Mouse (Mus musculus) layer of hippocampus, adult 18-20 months (tissue): ENCODE results near the gene Pepd. TPM values are rescaled to one million over a fixed set of nuclear protein-coding genes. Genes with fewer than 3 reads are reported as not detected.

Source experiments
- DNase-seq, 2 experiments: peaks; one replicate each; pipeline ENCODE4 v3.0.0; 2022; ENCODE audit warnings: low spot score in 2 of 2
- long read RNA-seq: library from polyadenylated mRNA; stranded (forward); transcript quantifications from one replicate; pipeline ENCODE4 v2.0.0, GENCODE M21; 2021
- total RNA-seq, 2 experiments: library from RNA; stranded (reverse); gene quantifications; 2 replicates each; pipeline ENCODE4 v1.2.3; 2021

Pepd gene
- total RNA-seq: 10 to 100 TPM; 34.2 to 36.4 TPM
- long read RNA-seq, transcript Pepd-201 (15 exons, 1,881 nt): major isoform, 51 of 59 reads
- long read RNA-seq, partial matches to known transcripts: 5 of 59 reads
- long read RNA-seq, other reads (novel, unspliced or antisense): 2 of 59 reads

GRCm38 (mm10) chr7:34911919-34912897 is at the start of gene Pepd:
Pepd (plus strand) TSS chr7:34912379.
- peak; percentile 64 to 81 for DNase-seq

DNA sequence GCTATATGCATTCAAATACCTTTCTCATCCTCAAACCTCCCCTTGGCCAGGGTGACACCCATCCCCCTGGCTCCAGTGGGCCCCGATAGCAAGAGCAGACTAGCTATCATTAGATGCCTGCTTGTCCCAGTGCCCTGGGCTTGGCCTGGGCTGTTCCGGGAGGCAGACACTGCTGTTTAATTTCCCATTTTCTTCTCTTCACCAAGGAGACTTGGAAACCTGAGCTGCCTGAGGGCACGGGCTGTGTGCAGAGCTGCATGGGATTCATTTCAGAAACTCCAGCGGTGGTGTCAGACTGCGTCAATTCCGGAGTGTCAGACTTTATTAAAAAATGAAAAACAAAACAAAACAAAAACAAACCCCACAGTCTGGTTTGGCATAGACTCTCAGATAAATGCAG is 44.9 kb upstream of the Pepd start:
- DNase-seq: no peak

DNA sequence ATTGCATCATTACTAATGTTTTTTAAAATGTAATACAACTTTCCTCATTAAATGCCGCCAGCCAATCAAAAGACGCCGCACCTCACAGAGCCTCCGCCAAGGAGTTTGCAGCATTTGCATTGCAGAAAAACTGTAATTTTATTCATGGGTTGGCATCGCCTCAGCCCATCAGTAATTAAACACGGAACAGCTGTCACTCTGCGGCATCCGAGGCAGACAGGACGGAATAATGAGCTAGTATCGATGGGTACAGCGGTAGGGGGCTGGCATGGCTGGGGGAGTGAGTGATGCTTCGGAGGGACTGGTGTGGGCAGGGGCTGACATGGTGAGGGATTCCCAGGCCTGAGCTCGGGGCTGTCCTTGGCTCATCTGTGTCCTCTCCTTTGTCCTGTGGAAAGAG is 42.5 kb upstream of the Pepd start:
- peak; percentile 48 to 77 for DNase-seq

DNA sequence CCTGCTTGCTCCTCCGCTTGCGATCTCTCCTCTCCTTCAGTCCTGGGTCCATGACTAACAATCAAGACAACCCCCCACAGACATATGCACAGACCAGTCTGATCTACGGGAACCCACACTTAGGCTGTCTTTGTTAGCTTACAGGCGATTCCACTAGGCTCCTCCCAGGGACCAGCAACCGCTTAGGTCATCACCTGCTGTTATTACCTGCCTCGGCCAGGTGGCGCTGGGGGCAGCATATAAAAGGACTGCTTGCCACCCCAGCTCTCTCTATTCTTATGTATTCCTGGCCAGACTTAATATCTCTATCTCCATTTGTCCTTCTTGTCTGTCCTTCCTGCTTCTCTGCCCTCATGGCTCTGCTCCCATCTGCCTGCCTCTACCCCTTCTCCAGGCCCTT is 35.4 kb upstream of the Pepd start:
- no peak for DNase-seq

DNA sequence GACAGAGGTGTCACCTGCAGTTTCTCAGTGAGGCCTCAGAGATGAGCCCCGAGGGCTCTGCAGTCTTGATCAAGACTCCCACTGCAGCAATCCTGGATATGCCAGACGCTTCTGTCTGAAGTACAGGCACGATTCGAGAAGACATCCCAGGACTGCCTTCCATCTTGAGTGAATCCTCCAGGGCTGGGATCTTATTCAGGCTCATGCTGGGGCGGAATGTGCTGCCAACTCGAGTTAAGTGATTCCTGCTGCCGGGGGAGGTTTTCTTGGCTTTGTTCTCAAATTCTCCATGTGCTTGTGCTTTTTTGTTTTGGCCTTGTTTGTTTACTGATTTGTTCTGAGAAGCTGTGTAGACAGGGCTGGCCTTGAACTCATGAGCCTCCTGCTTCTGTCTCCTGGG is 34.4 kb upstream of the Pepd start:
- peak; percentile 34 to 60 for DNase-seq

GRCm38 (mm10) chr7:34888441-34888840 is 23.7 kb upstream of the Pepd start:
- no peak for DNase-seq

- DNase-seq: peak; percentile 51 to 76
Measured at GRCm38 (mm10) chr7:34888891-34889290, 23.3 kb upstream of the Pepd start.

- DNase-seq: no peak
Measured at GRCm38 (mm10) chr7:34892845-34893244, 19.3 kb upstream of the Pepd start.

DNA sequence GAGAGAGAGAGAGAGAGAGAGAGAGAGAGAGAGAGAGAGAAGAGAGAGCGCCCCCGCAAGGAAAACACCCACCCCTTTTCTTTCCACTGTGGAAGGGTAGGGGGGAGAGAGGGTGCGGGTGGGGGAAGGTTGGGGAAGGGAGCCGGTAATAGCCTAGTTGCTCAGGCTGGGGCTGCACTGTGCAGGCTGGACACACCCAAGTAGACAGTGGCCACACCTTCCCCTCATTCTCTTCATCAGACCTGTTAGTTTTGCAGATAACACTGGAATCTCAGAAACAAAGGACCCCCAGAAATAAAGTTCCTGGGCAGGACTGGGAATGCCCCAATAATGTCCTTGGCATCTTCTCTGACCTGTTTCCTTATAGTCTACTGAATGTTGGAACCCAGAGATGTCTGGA is 15.7 kb upstream of the Pepd start:
- DNase-seq: no peak

- DNase-seq: no peak
Measured at GRCm38 (mm10) chr7:34897058-34897457, 15.1 kb upstream of the Pepd start.

DNA sequence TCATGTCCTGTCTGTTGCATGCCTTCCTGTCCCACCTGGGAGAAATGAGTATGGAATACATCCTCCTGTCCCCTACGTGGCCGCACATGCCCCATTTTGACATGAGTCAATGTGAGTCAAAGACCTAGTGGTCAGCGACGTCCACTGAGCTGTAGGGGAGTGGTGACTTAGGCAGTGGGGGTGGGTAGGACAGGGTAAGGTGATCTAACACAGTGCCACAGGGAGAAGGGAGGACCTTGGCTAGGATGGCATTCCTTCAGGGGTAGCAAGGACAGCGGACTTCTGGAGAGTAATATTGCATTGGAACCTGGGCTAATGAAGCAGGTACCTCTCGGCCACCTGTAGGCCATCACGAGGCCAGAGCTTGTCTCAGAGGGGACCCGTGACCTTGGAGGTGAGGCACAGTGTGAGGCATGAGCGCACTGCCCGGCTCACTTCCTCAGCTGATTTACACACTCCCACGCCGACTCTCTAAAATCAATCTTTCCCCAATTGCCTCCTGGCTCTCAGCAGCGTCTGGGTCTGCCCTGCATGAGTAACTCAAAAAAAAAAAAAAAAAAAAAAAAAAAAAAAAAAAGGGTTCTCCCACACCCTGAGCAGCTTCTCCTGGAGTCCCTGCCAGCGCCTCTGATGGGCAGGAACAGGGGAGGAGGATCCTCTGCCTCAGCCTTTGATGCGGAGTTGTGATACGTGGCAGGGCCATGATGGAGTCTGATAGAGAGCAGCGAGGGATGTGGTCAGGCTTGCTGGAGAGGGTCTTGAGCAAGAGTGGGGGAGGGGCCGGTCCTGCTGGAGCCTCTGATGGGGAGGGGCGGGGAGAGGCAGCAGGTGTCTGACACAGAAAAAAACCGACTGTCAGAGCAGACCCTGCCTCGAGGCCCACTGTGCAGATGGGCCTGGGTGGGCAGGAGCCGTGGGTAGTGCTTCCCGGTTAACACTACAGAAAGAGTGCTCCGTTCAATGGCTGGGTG is 1.8 kb upstream of the Pepd start:
- peak; percentile 35 to 66 for DNase-seq

- no peak for DNase-seq
Measured at GRCm38 (mm10) chr7:34913956-34914355, 1.8 kb downstream of the Pepd start.

- no peak for DNase-seq
Measured at GRCm38 (mm10) chr7:34915555-34915954, 3.4 kb downstream of the Pepd start.

DNA sequence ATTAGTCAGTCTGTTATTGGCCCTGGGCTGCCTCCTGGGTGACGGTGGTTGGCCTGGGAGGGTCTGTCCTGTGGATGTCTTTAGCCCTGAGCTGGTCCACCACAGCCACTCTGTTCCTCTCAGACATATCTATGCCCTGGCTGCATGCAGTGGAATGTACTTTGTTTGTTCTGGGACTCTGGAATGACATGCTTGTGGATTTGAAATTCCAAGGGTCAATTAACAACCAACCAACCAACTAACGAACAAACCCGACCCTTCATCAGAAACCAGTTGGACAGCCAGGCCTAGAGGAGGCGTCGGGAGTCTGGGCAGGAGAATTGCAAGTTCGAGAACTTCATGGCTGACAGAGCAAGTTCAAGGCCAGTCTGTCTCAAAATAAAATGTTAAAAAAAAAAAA is 5.4 kb downstream of the Pepd start:
- DNase-seq: no peak

- no peak for DNase-seq
Measured at GRCm38 (mm10) chr7:34917998-34918397, 5.8 kb downstream of the Pepd start.

- DNase-seq: peak in 1 of 2 experiments; percentile 11
Measured at GRCm38 (mm10) chr7:34918416-34918815, 6.2 kb downstream of the Pepd start.

GRCm38 (mm10) chr7:34919054-34919453 is 6.9 kb downstream of the Pepd start:
- no peak for DNase-seq

- peak in 1 of 2 experiments; percentile 31 for DNase-seq
Measured at GRCm38 (mm10) chr7:34919809-34920208, 7.6 kb downstream of the Pepd start.

DNA sequence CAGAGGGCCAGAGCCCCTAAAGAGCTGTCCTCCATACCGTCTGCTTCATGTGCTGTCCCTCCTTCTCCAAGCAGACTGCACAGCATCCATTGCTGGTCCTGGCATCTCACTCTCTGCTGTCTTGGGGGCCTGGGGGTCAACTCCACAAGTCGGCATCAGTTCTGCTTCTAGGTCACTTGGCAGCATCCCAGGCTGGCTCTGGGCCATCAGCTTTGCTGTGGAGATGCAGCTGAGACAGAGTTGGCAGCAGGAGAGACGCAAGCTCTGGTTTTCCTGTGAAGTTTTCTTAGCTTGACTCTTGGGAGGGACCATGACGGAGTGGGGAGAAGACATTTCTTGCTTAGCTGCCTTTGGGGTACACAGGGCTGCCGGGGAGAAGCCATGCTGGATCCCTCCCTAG is 13.0 kb downstream of the Pepd start:
- DNase-seq: no peak

DNA sequence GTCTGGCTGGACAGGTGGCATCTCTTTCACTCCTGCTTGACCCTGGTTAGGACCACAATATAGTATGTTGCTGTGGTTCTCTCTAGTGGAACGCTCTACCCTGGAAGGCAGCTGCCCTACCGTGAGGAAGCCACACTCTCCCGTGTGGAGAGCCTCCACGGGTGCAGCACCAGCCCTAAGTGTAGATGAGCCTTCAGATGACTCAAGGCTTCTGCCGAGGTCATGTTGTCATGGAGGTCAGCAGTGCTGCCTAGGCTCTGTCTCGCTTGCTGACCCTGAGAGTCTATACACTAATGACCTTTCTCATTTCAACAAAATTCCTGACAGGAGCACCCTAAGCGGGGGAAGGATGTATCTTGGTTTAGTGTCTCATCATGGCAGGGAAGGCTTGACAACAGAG is 13.8 kb downstream of the Pepd start:
- no peak for DNase-seq

DNA sequence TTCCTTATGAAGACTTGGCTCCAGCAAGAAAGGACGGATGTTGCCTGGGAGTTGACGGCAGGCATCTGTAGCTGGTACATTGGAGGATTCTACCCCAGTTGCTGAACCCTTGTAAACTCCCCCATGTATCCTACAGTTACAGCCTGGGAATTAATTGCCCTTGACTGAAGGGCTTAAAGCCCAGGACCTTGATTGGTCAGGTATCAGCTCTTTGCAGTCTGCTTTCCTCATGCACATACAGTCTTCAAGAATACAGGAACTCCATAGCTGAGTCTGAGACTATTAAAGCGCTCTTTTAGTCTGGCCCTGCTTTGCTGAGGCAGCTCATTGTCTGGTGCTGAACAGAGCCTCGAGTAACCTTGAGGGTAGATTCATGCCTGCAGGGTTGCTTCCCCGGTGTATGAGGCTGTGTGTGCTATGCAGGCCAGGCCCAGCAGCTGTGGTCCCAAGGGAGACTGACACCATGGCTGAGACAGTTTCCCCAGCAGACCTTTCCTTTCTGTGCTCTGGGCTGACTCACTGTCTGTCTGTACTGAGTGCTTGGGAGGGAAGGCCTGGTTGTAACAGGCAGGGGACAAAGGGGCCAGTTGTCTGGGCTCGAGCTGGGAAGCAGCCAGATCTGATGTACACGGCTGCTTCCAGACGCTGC is 17.6 kb downstream of the Pepd start:
- DNase-seq: peak in 1 of 2 experiments; percentile 17
